Mouse (Mus musculus): ENCODE data around the gene Kcnj4.

GRCm38 (mm10) chr15:79505616-79506283, 709 bp upstream of the Kcnj4 start:
- no peak for TF ChIP-seq CTCF (IDR thresholded peaks at IDR 0.05; ENCODE audit: low read depth)
- TF ChIP-seq EP300 (IDR thresholded peaks at IDR 0.05; ENCODE audit: low read depth), result no peak

All from liver, embryonic 14.5 days (tissue).